ENCODE assay signal across 9 mouse cellular contexts in genomic region chr17:34911945-34912351, GRCm38 (mm10). TPM values are rescaled to one million over a fixed set of nuclear protein-coding genes. Genes with fewer than 3 reads are reported as not detected.
A peak's percentile ranks its signal among the peaks of the same experiment; 100 is the strongest.
DNase-seq lines count a peak whose midpoint lies in the region; ATAC-seq and TF ChIP-seq lines count a peak whose summit lies in the region.
"Had no signal": no experiment of that assay in that cellular context is flagged by ENCODE, and none has a peak within 500 bp of the region (broad histone marks: within the 10 kb centered on the region; RNA-seq: fewer than 3 reads in every experiment).

No protein-coding gene starts in this region.

- peaks cover 19% of the 10 kb centered on the region for H3K36me3 ChIP-seq in ES-Bruce4 (ENCODE audit: control insufficient read depth, insufficient read depth, low read length, poor library complexity, severe bottlenecking)

- TF ChIP-seq POLR2A in ES-Bruce4 (IDR thresholded peaks at IDR 0.05; ENCODE audit: insufficient read depth, low read length): no peak

- H3K9ac ChIP-seq in ES-Bruce4 (ENCODE audit: low read depth, poor library complexity, severe bottlenecking): no peak overlapping the region

- peak overlapping the region; percentile 48 for H3K4me3 ChIP-seq in ES-Bruce4 (ENCODE audit: low read depth, low read length)

- peak; percentile 83 for DNase-seq in brain, adult 2 months (ENCODE audit: low read depth, low spot score)
- DNase-seq in left cerebral cortex, adult 11 months (ENCODE audit: low spot score): peak; percentile 49
- DNase-seq in lung, postnatal 36 days: peak; percentile 91
- DNase-seq in retina, postnatal 7 days (ENCODE audit: low read depth, low spot score): peak; percentile 79
- DNase-seq in thymus, postnatal 4 days: peak; percentile 95

- no peak for TF ChIP-seq EP300 in ES-Bruce4 (IDR thresholded peaks at IDR 0.05; ENCODE audit: insufficient read depth, low read depth, low read length)

- no peak overlapping the region for H3K27ac ChIP-seq in ES-Bruce4 (ENCODE audit: insufficient read depth, low read length)

- peak; percentile 99 for TF ChIP-seq CTCF in ES-Bruce4 (IDR thresholded peaks at IDR 0.05; ENCODE audit: low read depth, low read length)

- peaks cover 2% of the 10 kb centered on the region for H3K4me1 ChIP-seq in ES-Bruce4 (ENCODE audit: control insufficient read depth, insufficient read depth, low read length)

- ATAC-seq in erythroblast, adult 5-6 weeks (replicated peaks; ENCODE audit: low FRiP score, poor library complexity, severe bottlenecking): peak; percentile 83
- peak; percentile 50 to 79 for ATAC-seq in hematopoietic stem cell, adult 5-6 weeks (replicated peaks in 1 of 2; ENCODE audit: insufficient read depth in 1 of 2, low FRiP score in 2 of 2, low TSS enrichment in 1 of 2, low read depth in 1 of 2, poor library complexity in 2 of 2, severe bottlenecking in 2 of 2)

- no peaks in the 10 kb centered on the region for H3K9me3 ChIP-seq in ES-Bruce4 (replicated peaks; ENCODE audit: control insufficient read depth, insufficient read depth, low read length, poor library complexity, severe bottlenecking)

- no peaks in the 10 kb centered on the region for H3K27me3 ChIP-seq in ES-Bruce4 (ENCODE audit: control insufficient read depth, insufficient read depth, low read length, poor library complexity, severe bottlenecking)

RNA-seq across cellular contexts. Expression of gene Slc44a4, which starts 2.3 kb away (rescaled TPM):
- 5.3 and 5.8 TPM in 2 replicates for polyA plus RNA-seq in ES-Bruce4 (2011; ENCODE audit: insufficient read depth, insufficient read length, low read depth, missing spikeins)
- not detected in 2 replicates for total RNA-seq in erythroblast, adult 5-6 weeks (2015; ENCODE audit: low replicate concordance)
- not detected in 2 replicates for total RNA-seq in erythroblast, adult 5-6 weeks (2017; ENCODE audit: low replicate concordance)
- total RNA-seq in hematopoietic stem cell, adult 5-6 weeks (2017): 0.19 TPM in 1 of 2 replicates, not detected in the other
- polyA plus RNA-seq: heart, embryonic 14.5 days had no signal

RNA-seq across cellular contexts. Expression of gene Ehmt2, which starts 13.7 kb away (rescaled TPM):
- polyA plus RNA-seq in ES-Bruce4 (2011; ENCODE audit: insufficient read depth, insufficient read length, low read depth, missing spikeins): 60.9 and 75.4 TPM in 2 replicates
- 18.8 and 19.9 TPM in 2 replicates for total RNA-seq in erythroblast, adult 5-6 weeks (2015; ENCODE audit: low replicate concordance)
- 18.8 and 22.0 TPM in 2 replicates for total RNA-seq in erythroblast, adult 5-6 weeks (2017; ENCODE audit: low replicate concordance)
- 106 and 109 TPM in 2 replicates for total RNA-seq in hematopoietic stem cell, adult 5-6 weeks (2017)

RNA-seq across cellular contexts. Expression of gene C2, which starts 13.9 kb away (rescaled TPM):
- polyA plus RNA-seq in ES-Bruce4 (2011; ENCODE audit: insufficient read depth, insufficient read length, low read depth, missing spikeins): 9.9 and 10.8 TPM in 2 replicates
- total RNA-seq in erythroblast, adult 5-6 weeks (2015; ENCODE audit: low replicate concordance): 3.6 TPM in 1 of 2 replicates, not detected in the other
- 0.98 TPM in 1 of 2 replicates, not detected in the other for total RNA-seq in erythroblast, adult 5-6 weeks (2017; ENCODE audit: low replicate concordance)
- total RNA-seq in hematopoietic stem cell, adult 5-6 weeks (2017): 3.3 TPM in 1 of 2 replicates, not detected in the other

RNA-seq across cellular contexts. Expression of gene Neu1, which starts 19.1 kb away (rescaled TPM):
- 13.6 and 15.1 TPM in 2 replicates for polyA plus RNA-seq in ES-Bruce4 (2011; ENCODE audit: insufficient read depth, insufficient read length, low read depth, missing spikeins)
- 12.3 and 12.9 TPM in 2 replicates for total RNA-seq in erythroblast, adult 5-6 weeks (2015; ENCODE audit: low replicate concordance)
- 7.0 and 8.7 TPM in 2 replicates for total RNA-seq in erythroblast, adult 5-6 weeks (2017; ENCODE audit: low replicate concordance)
- 6.9 and 12.1 TPM in 2 replicates for total RNA-seq in hematopoietic stem cell, adult 5-6 weeks (2017)

RNA-seq across cellular contexts. Expression of gene Gm20547, which starts 30.1 kb away (rescaled TPM):
- polyA plus RNA-seq in ES-Bruce4 (2011; ENCODE audit: insufficient read depth, insufficient read length, low read depth, missing spikeins): 0.41 TPM in 1 of 2 replicates, not detected in the other
- 1.5 TPM in 1 of 2 replicates, not detected in the other for total RNA-seq in erythroblast, adult 5-6 weeks (2015; ENCODE audit: low replicate concordance)
- total RNA-seq in erythroblast, adult 5-6 weeks (2017; ENCODE audit: low replicate concordance): not detected in 2 replicates
- not detected in 2 replicates for total RNA-seq in hematopoietic stem cell, adult 5-6 weeks (2017)
- polyA plus RNA-seq: heart, embryonic 14.5 days had no signal
